In the genomic region with DNA sequence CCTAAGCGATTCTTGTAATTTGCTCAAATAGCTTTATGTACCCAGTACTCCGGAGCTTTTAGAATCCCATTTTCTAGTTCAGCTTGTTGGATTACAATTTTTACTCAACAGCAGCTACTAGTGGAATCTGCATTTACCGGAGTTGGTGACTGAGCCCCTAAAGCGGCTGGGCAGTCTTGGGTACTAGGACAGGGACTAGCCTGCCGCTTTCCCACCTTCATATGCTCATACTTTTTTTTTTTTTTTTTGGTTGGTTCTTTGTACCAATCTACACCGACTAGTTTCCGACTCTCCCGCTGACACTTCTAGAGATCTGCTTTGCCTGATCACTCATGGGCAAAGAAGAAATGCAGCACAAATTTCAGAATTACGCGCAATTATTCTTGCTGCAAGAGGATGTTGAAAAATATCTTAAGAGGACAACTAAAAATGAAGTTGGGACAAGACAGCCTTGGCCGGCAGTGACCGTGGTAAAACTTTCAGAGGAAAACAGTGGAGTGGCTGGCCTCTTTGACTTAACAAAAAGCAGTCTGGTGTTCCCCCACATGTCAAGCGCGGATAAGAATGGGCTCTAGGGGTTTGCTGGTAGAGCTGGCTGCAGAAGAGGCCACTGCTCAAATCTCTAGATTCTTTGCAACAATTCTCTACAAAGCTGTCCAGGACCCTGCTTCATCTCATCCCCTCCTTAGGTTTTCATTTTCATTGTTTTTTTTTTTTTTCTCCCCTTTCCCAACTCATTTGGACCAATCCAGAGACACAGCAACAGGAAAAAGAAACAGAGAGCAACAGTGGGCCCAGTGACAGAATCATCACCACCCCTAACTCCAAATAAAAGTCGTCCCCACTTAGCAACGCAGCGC, we compare ENCODE assay signal across 8 mouse cellular contexts. TPM values are rescaled to one million over a fixed set of nuclear protein-coding genes. Genes with fewer than 3 reads are reported as not detected.
DNase-seq lines count a peak whose midpoint lies in the region; ATAC-seq lines count a peak whose summit lies in the region.

No protein-coding gene starts in this region.

- H3K9me3 ChIP-seq in heart, embryonic 14.5 days (ENCODE audit: control insufficient read depth, low read length): no peaks in the 10 kb centered on the region
- H3K9me3 ChIP-seq in midbrain, embryonic 11.5 days (ENCODE audit: control insufficient read depth, low read length): no peaks in the 10 kb centered on the region

- no peaks in the 10 kb centered on the region for H3K27me3 ChIP-seq in heart, embryonic 14.5 days (ENCODE audit: control insufficient read depth, insufficient read depth, low read length)
- peaks cover 15% of the 10 kb centered on the region for H3K27me3 ChIP-seq in midbrain, embryonic 11.5 days (ENCODE audit: control insufficient read depth, insufficient read depth, low read length)

- H3K27ac ChIP-seq in brown adipose tissue, adult 24 weeks (replicated peaks; ENCODE audit: low read depth, low read length): 0 out of 2 replicates have a peak overlapping the region, but pooled peaks have one; percentile 18
- peak overlapping the region; percentile 90 to 93 for H3K27ac ChIP-seq in heart, embryonic 14.5 days (replicated peaks in 1 of 2; ENCODE audit: control insufficient read depth in 1 of 2, insufficient read depth in 1 of 2, low read depth in 2 of 2, low read length in 2 of 2)
- no peak overlapping the region for H3K27ac ChIP-seq in midbrain, embryonic 11.5 days (ENCODE audit: low read depth, low read length)

- H3K4me3 ChIP-seq in brown adipose tissue, adult 24 weeks (ENCODE audit: insufficient read depth, low read depth, low read length): no peak overlapping the region
- H3K4me3 ChIP-seq in heart, embryonic 14.5 days (ENCODE audit: control insufficient read depth in 1 of 2, insufficient read depth in 1 of 2, low read depth in 1 of 2, low read length in 2 of 2): peak overlapping the region; percentile 13 to 36
- H3K4me3 ChIP-seq in midbrain, embryonic 11.5 days (ENCODE audit: low read depth, low read length): peak overlapping the region; percentile 2; the same call in 1 of the 2 replicates

- H3K4me2 ChIP-seq in heart, embryonic 14.5 days (ENCODE audit: low read length): peak overlapping the region; percentile 96
- H3K4me2 ChIP-seq in midbrain, embryonic 11.5 days: peak overlapping the region; percentile 23

- ATAC-seq in heart, embryonic 14.5 days (ENCODE audit: insufficient number of reproducible peaks, insufficient read depth, low FRiP score, low read depth): no peak
- ATAC-seq in midbrain, embryonic 11.5 days (ENCODE audit: low FRiP score): no peak

- H3K36me3 ChIP-seq in heart, embryonic 14.5 days (ENCODE audit: control insufficient read depth, insufficient read depth, low read length): peaks cover 51% of the 10 kb centered on the region
- no peaks in the 10 kb centered on the region for H3K36me3 ChIP-seq in midbrain, embryonic 11.5 days (ENCODE audit: control insufficient read depth, insufficient read depth, low read length)

- WGBS in heart, embryonic 14.5 days: 20% methylated on average over 17 of the region's 17 CpGs
- WGBS in midbrain, embryonic 11.5 days: 9% methylated on average over 17 of the region's 17 CpGs

- peaks cover 8% of the 10 kb centered on the region for H3K4me1 ChIP-seq in brown adipose tissue, adult 24 weeks (ENCODE audit: control insufficient read depth, insufficient read depth, insufficient read length, low read length)
- H3K4me1 ChIP-seq in heart, embryonic 14.5 days (ENCODE audit: control insufficient read depth in 2 of 2, insufficient read depth in 2 of 2, low read length in 2 of 2): peaks cover 30 to 57% of the 10 kb centered on the region in 2 experiments
- H3K4me1 ChIP-seq in midbrain, embryonic 11.5 days (ENCODE audit: control insufficient read depth, insufficient read depth, low read length): peaks cover 64% of the 10 kb centered on the region

- H3K9ac ChIP-seq in heart, embryonic 14.5 days (ENCODE audit: low read length): peak overlapping the region; percentile 99
- H3K9ac ChIP-seq in midbrain, embryonic 11.5 days (ENCODE audit: low read length): peak overlapping the region; percentile 6; the same call in 1 of the 2 replicates

- peak; percentile 42 to 57 for DNase-seq in cerebellum, postnatal 10 days
- no peak for DNase-seq in cerebellum, postnatal 36 days
- peak; percentile 93 for DNase-seq in midbrain, embryonic 11.5 days (ENCODE audit: low spot score, missing footprints)
- DNase-seq in yolk sac, embryonic 10.5 days (ENCODE audit: low spot score): no peak
- DNase-seq in layer of hippocampus, postnatal 10 days (ENCODE audit: low spot score in 2 of 2): no peak
- no peak for DNase-seq in frontal cortex, postnatal 10 days (ENCODE audit: low spot score in 2 of 2)

RNA-seq across cellular contexts. Expression of gene Meis1, which starts 9.0 kb away (rescaled TPM):
- polyA plus RNA-seq in brown adipose tissue, adult 24 weeks (2012; ENCODE audit: insufficient read depth, insufficient read length, missing spikeins): 3.8 and 5.1 TPM in 2 replicates
- polyA plus RNA-seq in heart, embryonic 14.5 days (2014; fragmentation: Nextera tagmentation; extraction: Ambion mirVana): 50.1 and 55.4 TPM in 2 replicates
- 39.4 and 39.6 TPM in 2 replicates for polyA plus RNA-seq in midbrain, embryonic 11.5 days (2014; fragmentation: Nextera tagmentation; extraction: Ambion mirVana)
- total RNA-seq in layer of hippocampus, postnatal 10 days (2021): 1 to 10 TPM; 1.8 to 2.2 TPM

Comparison
In these comparisons a context has a peak if more than half of its experiments do, and no peak if none do; other contexts are left out.
1. DNase-seq: peak in cerebellum, postnatal 10 days (2 of 2) and midbrain, embryonic 11.5 days (single experiment); none in cerebellum, postnatal 36 days (0 of 2), yolk sac, embryonic 10.5 days (single experiment), layer of hippocampus, postnatal 10 days (0 of 2) and frontal cortex, postnatal 10 days (0 of 2).